Mouse (Mus musculus) thymus, adult 2 months (tissue): ENCODE measurements around the gene Phactr2.

Experiments used
- CTCF ChIP-seq: fragments of 200-500 bp; IDR thresholded peaks from 2 replicates; pipeline ENCODE4 v1.5.1; 2012; ENCODE audit warnings: mild to moderate bottlenecking, control low read depth, low read length, moderate library complexity, borderline replicate concordance; ENCODE audit not compliant: control insufficient read depth, poor library complexity, insufficient read depth; ENCODE audit errors: extremely low read depth
- POLR2A ChIP-seq: fragments of 200-500 bp; IDR thresholded peaks from 2 replicates; pipeline ENCODE4 v1.6.1; 2012; ENCODE audit warnings: mild to moderate bottlenecking, low read length, control low read depth, moderate library complexity; ENCODE audit not compliant: control insufficient read depth, poor library complexity, insufficient read depth; ENCODE audit errors: extremely low read depth

- TF ChIP-seq CTCF, result no peak
- no peak for TF ChIP-seq POLR2A
Measured at GRCm38 (mm10) chr10:13377895-13378294, 96.3 kb downstream of the Phactr2 start.
